Mouse (Mus musculus) G1E (cell line): ENCODE measurements around the gene En1.

ENCODE experiments used
- CTCF ChIP-seq: IDR thresholded peaks from 2 replicates; pipeline ENCODE4 v1.5.1; 2012; ENCODE audit warnings: low read depth, low read length, inconsistent platforms, mixed read lengths
- GATA1 ChIP-seq: IDR thresholded peaks from 2 replicates; pipeline ENCODE4 v1.6.1; 2012; ENCODE audit warnings: borderline replicate concordance, low read length, inconsistent platforms, mixed read lengths
- POLR2AphosphoS5 ChIP-seq: IDR thresholded peaks from 2 replicates; pipeline ENCODE4 v1.6.1; 2012; ENCODE audit warnings: low read depth, low read length, inconsistent platforms; ENCODE audit not compliant: insufficient replicate concordance
- TAL1 ChIP-seq: conservative IDR thresholded peaks from 2 replicates; pipeline ENCODE4 v1.6.1; 2012; ENCODE audit warnings: low read depth, low read length, inconsistent platforms, mixed read lengths

DNA sequence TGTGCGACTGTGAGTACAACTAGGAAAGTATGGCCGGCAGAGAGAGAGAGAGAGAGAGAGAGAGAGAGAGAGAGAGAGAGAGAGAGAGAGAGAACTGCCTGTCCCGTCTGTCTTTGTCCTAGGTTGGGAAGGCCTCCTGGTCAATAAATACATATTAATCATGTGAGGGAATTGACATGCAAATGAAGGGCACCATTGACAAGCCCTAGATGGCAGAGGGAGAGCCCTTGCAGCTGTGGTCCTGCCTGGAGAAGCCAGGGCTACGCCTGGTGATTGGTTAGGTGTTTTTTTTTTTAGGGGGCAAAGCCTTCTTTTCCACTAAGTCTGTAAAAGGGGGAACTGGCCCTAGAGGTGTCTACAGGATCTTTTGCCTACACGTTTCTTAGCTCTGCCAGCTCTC, 19.2 kb downstream of the En1 start:
- TF ChIP-seq CTCF (no peak), GATA1 (no peak), POLR2AphosphoS5 (no peak), TAL1 (no peak)
